Mouse (Mus musculus) frontal cortex, postnatal 25 days (tissue): ENCODE data around the gene Slc30a10.

Source experiments
- DNase-seq, 2 experiments: peaks; one replicate each; pipeline ENCODE4 v3.0.0; 2022; ENCODE audit warnings: low spot score in 2 of 2

The Slc30a10 gene

GRCm38 (mm10) chr1:185517566-185517965 lies 62.9 kb downstream of the Slc30a10 start:
- DNase-seq = peak in 1 of 2 experiments; percentile 14
